Mouse (Mus musculus) lung, postnatal 36 days (tissue): ENCODE data around the gene Kdm2a.
A peak's percentile ranks its signal among the peaks of the same experiment; 100 is the strongest.

Experiments
- DNase-seq: peaks from one replicate; pipeline ENCODE4 v3.0.0; 2022; ENCODE audit warnings: mixed read lengths

The Kdm2a gene

DNA sequence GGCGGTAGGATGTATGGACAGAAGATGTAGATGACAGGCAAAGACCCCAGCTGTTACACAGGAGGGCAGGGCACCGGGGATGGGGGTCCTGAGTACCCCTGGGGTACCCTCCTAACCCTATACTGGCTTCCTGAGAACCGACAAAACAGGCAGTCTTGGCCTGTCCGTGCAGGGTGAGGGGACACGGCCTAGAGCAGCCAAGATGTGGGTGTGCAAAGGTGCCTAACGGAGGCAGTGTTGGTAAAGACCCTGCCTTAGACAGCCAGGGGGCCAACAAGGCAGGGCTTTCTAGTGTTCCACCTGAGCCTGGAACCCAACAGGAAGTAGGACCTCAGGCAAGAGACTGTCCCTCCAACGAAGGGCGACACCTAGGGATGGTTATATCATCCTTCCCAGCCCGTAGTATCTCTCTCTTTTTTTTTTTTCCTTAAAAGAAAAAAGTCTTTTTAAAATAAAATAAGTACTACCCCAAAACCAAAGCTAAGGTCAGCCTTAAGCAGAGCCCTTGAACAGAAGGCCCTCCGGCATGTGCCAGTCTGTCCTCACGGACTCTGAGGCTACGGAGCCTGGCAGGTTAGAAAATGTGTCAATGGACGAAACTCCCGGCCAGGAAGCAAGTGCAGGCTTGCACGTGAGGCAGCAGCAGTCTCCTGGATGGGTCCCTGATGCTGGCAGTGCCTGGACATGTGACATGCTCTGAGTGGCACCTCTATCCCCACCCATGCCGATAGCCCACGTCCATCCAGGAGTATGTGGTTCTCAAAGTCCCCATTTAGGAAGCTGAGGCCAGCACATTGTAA lies 99.6 kb downstream of the Kdm2a start:
- DNase-seq: no peak

DNA sequence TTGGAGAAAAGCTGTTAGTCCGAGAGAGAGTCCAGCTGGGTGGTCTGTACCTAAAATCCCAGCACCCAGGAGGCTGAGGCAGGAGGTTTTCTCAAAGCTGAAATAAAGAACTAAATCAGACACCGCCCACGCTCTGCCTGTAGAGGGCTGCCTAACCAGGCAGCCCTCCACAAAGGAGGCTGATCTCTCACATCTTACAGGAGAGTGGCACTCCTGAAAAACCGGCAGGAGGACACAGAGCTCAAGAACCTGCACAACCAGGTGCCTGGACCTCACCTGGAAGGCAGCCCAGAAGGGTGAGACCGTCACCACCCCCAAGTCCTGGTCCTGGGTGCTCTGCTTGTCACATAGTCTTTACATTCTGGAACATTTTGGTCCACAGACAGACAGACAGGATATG lies 100.2 kb downstream of the Kdm2a start:
- DNase-seq: peak; percentile 50

DNA sequence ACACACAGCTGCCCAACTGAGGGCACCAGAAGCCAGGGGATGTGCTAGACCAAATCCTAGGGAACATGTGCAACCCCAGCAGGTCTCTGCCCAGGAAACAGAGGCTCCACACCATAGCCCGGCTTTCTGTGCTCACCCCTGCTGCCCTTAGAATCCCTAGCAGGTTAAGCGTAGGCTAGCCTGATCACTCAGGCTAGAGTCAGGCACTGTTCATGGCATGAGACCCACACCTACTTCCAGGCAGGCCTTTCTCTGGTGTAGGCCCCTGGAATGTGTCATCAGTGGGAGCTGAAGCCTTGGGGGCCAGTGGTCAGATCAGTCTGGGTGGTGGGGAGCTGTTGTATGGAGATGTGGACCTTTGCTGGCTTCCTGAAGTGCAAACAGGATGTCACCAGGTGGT lies 101.5 kb downstream of the Kdm2a start:
- no peak for DNase-seq

DNA sequence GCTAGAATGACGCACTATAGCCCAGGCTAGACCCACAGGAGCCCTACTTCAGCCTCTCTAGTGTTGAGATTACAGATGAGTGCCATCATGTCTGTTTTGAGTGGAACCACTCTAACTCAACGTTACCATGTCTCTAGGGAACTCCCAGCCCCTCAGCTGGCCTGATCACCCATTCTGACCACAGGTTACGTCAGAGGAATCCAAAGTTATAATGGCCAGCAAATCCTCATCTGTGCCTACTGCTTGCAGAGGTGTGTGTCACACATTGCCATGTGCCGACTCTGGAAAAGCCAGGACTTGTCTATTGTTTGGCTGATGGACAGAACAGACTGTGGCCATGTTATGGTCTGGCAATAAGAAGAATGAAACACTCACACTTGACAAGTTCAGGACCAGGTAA lies 102.7 kb downstream of the Kdm2a start:
- DNase-seq: no peak

DNA sequence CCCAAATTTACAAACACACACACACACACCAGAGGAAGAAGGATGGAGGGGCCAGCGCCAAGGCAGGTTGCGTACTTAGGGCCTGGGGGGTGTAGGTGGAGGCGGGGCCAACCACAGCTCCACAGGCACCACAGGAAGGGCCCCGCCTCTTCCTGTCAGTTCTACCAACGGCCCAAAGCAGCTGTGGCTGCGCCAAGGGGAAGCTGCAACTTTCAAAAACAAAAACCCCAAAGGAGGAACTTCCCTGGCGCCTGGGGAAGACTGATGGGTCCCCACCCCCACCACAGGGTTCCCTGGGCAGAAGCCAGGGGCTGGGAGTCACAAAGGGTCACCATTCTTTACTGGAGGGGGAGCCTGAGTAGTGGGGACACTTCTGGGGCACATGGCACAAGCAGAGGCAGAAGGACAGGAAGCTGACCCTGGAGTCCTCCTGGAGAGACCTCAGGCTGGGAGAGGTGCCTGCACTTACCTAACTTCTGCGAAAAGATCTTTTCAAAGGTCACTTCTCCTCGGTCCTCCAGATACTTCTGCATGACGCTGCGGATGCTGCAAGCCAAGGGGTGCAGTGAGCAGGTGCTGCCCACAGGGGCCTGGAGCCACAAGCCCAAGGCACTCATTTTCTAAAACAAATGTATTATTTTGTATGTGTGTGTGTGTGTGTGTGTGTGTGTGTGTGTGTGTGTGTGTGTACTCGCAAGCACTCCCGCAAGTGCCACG lies 103.5 kb downstream of the Kdm2a start:
- DNase-seq: peak; percentile 90

DNA sequence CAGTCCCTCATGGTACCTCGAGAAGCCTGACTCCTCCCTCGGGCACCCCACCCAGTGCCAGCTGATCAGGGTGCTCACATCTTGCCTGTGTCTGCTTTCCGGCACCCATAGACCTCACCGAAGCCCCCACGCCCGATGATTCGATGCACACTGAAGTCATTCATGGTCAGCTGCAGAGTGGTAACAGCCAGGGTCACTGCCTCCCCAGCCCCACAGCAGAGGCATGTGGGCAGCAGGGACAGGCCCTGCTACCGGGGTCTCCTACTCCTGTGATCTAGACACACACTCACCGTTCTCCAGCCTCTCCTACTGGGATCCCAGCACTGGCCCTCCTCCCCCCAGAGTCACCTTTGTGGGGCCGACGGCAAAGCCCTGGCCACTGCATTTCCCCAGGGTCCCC lies 106.9 kb downstream of the Kdm2a start:
- DNase-seq: no peak

DNA sequence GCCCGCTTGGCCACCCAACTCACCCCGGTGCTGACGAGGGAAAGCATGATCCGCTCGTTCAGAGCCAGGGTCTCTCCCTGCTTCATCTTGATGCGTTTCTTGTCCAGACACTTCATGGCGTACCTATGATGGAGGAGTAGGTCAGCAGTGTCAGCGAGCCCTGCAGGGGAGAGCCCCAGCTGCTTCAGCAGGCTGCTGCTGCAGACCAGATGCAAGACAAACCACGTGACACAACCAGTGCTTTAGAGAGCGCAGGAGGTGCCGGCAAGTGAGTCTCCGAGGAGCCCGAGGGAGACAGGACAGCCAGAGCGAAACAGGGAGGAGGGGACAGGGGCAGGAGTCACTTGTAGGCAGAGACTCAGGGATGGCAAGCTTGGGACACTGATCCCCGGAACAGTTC lies 107.3 kb downstream of the Kdm2a start:
- no peak for DNase-seq

DNA sequence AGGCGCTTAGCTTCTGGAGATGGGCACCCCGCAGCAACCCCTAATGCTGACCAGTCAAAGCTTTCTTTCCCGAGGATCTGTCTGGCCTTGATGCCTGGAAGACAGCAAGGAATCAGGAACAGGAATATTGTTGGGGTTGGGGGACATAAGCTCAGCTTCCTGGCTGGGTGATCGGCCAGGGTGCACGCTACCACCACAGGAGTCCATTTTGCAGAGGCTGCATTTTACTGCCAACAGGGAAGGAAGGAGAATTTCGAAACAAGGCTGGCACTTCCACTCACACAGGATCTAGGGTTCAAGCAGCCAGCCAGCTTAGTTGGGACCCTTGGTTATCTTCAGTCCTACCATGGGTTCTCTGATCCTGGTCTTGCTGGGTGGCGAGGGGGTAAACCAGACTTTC lies 114.4 kb downstream of the Kdm2a start:
- DNase-seq: no peak

DNA sequence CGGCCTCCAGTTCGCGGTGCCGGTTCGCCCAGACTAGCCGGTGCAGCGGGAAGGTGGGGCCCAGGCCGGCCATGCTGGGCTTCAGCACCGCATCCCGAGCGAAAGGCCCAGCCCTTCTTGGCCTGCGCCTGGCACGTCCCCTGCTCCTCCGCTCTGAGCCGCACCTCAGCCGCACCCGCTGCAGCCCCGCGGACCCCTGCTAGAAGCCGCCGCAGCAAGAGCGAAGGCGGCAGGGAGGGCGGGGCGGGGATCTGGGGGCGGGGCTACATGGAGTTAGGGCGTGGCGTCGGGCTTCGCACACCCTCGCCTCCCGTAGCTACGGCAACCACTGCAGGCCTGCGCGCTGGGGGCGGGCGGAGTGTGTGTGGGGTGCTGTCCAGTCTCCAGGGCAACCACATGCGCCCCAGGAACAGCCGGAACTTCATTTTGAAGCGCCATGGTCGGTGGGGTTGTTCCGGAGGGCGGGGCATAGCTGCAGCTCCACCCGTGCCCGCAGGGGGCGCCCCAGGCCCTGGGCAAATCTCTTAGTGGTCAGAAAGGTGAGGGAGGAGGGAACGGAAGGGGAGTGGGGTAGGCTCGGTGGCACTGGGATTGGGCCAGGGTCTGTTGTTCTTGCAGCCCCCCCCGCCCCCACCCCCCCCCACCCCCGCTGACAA lies 115.1 kb downstream of the Kdm2a start, which contains the start of gene Ankrd13d:
Gene Ankrd13d (minus strand): TSS at position 240 of the 656 bp plus-strand sequence.
- DNase-seq: peak; percentile 93

DNA sequence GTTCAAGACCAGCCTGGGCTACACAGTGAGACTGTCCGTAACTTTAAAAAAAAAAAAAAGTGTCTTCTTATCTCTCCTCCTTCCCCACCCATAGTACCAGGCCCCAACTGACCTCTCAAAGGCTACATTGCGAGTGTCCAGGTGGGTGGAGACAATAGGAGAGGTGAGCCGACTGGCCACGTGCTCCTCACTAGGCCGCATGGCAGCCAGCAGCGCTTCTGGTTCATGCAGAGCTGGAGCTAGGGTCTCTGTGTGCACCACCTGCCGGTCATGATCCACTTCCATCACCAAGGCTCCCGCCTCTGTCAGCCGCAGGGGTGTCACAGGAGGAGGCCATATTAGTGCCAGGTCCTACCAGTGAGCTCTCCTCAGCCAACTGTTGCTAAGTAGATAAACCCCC lies 117.7 kb downstream of the Kdm2a start:
- DNase-seq: no peak

DNA sequence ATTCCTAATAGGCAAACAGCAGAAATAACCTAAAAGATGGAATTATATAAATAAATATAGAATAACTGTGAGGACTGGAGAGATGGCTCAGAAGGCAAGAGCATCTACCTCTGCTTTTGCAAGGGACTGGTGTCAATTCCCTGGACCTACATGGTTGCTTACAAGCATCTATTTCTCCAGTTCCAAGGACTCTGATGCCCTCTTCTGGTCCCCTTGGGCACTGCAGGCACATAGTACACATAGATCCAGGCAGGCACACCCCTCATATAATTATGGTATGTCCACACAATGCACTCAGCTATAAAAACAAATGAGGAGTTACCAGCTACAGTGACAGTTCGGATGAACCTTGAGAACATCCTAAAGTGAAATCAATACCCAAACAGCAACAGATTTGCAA lies 118.6 kb downstream of the Kdm2a start:
- no peak for DNase-seq

DNA sequence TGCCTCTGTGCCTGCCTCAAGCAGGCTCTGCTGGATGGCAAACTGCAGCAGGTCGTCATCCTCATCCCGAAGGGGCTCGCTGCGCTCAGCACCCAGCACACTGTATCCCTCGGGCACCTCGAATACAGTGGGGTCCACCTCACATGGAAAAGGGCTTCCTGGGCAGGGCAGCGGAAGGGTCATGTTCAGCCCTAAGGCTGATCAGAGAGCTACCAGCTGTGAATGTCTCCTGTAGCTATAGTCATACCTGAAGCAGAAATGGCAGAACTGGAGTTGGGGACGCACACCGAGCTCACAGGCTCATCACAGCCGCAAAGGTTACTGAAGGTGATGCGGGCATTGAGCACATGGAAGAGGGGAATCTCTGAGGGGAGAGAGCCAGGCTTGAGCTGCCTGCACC lies 127.1 kb downstream of the Kdm2a start:
- no peak for DNase-seq

DNA sequence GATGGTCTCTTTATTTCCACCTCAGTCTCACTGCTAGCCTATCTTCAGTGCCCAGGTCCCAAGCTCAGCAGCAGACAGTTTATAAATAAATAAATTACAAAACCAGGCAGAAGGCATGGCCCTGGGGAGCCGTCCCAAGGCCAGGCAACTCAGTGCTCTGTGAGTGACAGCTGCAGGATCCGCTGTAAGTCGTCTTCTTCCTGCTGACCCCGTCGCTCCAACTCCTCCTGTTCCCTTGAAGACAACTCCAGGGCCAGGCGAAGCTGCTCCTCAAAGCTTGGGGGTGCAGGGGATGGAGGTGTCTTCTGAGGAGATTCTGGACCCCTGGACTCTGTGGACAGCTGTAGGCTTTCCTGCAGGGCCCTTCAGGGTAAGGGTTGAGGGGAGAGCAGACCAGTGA lies 127.9 kb downstream of the Kdm2a start:
- DNase-seq: no peak

DNA sequence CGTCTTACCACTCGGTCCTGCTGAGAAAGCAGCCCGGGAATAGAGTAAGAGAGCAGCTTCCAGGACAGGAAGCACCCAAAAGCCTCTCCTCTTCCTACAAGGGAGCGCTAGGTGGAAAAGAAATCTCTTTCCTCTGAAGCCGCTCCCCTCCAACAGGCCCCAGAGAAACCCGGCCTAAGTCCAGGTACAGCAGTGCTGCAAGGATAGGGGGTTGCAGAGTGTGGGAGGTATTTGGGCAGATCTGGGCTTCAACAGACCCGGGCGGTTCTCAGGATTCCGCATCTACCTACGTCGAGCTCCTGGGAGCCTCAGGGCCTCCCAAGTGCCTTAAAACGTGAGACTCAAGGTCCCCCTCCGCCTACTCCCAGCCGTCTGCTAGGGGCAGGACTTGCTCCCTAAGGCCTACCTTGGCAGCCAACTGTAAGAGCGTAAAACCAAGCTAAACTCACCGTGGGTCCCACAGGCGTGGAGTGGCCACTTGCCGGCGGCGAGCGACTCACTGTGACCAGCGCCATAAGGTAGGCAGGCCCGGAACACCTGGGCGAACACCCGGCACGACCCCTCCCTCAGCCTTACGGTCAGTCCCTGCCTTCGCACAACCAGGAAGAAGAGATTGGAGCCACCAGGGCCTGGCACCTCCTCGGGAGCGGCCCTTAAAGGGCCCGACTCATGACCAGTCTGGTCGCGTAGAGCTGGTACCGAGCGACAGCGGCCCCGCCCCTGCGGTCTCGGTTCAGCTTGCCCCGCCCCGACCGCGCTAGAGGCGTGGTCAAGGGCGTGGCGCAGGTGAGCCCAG lies 129.3 kb downstream of the Kdm2a start, which contains the start of gene Ssh3:
Gene Ssh3 (minus strand): TSS at position 615 of the 796 bp plus-strand sequence.
- peak; percentile 91 for DNase-seq

DNA sequence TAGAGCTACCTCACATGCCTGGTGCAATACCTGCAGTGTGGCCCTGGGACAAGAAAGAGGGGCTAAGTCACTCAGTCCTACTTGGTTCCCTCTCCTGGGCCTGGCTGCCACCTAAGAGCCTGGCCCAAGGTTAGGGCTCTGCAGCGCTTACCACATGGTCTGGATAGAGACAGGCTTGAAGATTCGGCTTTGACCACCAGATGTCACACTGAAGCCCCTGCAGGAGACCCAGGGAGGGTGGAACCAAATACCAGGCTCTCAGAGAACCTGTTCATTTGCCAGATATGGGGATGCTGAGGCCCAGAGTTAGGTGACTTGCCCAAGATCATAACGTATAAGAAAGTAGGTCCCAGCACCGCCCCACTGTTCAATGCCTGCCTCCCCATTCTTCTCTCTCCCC lies 132.1 kb downstream of the Kdm2a start:
- DNase-seq: no peak
